Mouse (Mus musculus) MEL-GATA-1-ER (cell line): ENCODE data around the gene Zfp593.

ENCODE experiments used
- DNase-seq: peaks from one replicate; pipeline ENCODE4 v3.0.0-alpha.2; 2012; ENCODE audit warnings: low read depth; ENCODE audit errors: extremely low read depth

Zfp593 gene

DNA sequence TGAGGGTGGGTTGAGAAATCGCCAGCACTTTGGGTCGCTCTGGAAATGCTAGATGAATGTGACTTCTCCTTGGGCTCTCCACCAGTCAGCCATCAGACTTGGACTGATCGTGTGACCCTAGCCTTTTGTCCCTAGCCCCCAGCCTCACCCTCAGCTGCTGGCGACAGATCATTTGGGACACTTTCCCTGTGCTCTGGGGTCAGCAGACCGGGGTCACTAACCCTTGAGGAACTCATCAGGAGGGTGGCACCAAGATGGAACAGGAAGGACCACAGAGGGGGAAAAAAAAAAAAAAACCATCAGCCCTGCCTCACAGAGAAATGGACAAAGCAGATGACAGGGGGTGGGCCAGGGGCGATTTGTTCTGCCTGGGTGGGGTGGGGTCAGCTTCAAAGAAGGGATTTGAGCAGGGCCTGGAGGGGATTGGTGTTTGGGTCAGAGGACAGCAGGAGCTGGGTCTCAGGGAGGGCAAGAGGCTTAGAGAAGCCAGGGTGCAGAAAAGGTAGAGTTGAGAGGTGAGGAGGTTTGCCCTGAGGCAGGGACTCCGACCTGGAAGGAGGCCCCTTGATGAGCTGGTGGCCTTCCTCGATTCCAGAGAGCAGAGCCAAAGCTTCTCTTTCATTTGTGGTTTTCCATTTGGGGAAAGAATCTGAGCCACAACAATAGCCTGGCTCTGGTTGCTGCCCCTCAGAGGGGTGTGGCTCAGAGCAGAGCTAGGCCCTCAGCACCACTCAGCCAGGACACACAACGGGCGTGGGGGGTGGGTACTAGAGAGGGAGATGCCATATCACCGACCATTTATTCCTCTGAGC is 12.0 kb upstream of the Zfp593 start:
- DNase-seq: no peak

DNA sequence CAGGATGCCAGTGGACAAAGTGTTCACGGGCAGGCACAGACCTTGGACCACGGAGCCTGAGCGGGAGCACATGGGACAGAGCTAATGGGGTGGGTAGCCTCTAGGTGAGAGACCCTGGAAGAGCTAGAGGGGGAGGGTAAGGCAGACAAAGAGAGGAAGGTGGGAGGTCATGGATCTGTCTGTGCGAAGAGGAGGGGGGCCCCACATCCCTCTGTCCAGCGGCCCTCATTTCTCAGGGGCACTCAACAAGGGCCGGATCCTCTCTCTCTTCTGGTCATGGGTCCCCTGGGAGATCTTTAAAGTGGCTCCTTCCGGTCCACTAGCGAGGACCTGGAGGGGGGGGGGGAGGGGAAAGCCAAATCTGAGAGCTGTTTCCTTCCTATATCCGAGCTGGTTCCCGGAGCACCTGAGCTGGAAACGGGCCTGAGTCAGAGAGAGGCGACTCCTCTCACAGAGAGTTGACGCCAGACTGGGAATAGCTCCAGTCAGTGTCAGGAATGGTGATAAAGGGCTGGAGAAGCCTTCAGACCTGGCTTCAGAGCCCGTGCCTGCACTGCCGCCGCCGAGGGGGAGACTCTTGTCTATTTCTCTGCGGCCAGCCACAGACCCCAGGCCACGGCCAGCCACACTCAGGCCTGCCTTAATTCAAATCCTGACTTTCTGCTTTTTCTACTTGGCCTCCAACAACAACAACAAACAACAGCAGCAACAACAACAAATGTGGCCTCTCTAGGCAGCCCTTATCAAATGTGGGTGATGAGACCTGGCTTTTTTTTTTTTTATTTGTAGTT is 11.2 kb upstream of the Zfp593 start:
- no peak for DNase-seq

DNA sequence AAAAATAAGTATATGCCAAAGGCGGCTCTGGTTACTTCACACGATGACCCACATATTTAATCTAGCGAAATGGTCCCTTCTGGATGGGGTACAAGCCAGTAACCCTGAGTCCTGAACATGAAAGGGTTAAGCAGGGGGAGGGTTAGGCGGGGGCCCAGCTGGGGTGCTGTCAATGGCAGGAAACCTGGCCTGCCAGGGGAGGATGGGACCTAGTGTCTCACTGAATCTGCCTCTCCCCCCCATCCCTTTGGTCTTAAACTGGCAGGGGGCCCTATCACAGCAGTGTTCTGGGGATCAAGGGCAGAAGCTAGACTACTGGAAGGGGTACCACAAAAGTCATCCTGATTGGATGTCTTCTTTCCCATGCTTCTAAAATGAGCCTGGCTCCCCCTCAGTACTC is 10.5 kb upstream of the Zfp593 start:
- no peak for DNase-seq

DNA sequence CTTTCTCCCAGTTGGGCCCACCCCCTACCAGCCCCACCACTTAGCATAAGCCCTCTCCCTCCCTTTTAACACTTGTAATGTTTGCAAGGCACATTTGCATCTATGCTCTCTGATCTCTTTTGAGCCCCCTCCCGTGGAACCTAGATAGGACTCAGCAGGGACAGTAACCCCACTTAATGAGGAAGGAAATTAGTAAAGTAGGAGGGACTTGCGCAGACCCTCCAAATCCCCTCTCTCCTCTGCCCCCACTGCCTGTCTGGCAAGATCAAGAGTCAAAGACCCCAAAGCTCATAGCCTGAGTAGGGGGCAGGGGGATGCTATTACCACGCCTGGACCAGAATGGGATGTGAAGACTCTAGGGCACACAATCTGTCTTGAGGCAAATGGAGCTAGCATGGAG is 9.4 kb upstream of the Zfp593 start:
- no peak for DNase-seq

DNA sequence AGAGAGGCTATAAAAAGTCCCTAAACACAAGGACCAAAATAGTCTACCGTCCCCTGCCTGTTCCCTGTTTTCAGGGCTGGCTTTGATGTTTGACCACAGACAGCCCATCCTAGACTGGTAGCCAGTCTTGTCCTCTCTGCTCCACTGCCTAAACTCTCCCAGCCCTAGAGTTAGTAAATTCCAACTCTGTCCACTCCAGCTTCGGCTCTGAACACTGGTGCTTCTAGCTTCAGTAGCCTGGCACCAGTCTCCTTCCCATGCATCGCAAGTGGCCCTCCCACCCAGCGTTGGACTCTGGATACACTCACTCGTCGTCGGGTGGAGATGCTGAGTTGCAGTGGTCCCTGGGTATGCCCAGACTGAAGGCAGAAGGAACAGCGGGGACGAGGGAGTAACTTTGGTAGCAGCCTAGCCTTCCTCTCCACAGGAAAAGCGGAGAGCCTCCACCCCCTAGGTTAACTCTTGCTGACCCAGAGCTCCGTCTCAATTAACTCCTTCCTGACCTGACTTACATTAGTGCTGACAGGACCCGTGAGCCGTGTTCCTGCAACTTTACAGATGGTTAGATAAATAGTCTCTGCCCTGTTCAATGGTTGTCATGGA is 8.4 kb upstream of the Zfp593 start, which contains the start of gene Grrp1:
Gene Grrp1, minus strand, starts transcription at position 385 of the 603 bp plus-strand sequence.
- DNase-seq: no peak

DNA sequence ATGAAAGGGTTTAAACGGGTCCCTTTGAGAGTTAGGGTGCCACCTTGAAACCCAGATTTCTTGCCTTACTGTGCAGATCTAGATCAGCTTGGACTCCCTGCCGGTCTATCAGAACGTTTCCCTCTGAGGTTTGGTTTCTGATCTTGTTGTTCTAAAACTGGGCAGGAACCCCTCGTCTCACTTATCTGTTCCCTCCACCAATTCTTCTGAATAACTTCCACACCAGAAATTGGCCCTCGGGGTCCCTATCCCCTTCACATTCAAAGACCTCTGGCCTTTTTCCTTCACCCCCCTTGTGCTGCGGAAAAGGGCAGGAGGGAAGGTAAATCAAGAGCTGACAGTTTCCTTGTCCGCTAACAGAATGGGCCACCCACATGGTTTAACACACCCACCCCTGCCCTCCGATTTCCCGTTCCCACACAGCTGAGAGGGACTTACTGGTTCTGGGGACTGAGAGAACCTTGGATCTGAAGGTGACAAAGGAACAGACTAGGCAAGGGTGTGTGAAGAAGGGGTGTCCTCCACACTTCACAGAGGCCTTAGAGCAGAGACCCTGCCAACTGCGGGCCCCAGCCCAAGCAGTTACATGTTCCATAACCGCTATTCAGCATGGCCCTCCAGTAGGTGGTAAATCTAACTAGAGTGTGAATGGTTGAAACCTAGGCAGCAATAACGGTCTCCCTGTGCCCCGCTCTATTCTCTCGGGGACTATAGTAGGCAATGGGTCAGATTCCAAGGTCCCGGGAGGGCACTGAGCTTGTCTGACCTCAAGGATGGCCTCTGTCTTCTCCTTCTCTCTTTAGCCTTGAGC is 7.7 kb upstream of the Zfp593 start:
- no peak for DNase-seq

DNA sequence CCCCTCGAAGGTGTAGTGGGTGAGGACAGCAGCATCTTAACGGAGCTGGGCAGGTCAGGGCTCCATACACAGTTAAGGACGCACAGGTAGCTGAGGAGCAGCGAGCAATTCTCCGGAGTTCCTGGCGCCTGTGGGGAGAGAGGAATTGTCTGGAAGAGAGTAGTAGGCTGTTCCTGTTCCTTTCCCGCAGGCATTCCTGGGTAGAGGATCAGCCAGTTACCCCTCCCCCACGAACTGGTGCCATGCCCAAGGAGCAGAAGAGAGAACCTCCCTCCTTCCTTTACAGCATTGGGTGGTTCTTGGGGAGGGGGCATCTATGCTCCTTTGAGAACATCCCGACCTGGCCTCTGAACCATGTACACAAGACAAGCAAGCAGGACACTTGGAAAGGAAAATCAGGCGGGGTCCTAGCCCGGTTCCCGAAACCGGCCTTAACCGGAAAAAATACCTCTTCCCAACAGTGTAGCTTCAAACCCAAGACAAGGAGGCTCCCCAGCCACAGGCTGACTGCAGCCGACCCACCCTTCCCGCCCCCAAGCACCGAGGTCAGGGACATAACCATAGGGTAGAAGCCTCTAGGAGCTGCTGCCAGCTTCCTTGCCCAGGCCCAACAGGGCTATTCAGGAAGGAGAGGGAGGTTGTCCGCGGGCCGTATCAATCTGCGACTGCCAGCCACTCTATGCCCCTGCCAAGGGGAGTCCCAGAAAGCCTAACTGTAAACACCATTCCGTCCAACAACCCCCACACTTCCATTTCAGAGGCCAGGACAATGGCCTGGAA is 6.9 kb upstream of the Zfp593 start:
- no peak for DNase-seq

DNA sequence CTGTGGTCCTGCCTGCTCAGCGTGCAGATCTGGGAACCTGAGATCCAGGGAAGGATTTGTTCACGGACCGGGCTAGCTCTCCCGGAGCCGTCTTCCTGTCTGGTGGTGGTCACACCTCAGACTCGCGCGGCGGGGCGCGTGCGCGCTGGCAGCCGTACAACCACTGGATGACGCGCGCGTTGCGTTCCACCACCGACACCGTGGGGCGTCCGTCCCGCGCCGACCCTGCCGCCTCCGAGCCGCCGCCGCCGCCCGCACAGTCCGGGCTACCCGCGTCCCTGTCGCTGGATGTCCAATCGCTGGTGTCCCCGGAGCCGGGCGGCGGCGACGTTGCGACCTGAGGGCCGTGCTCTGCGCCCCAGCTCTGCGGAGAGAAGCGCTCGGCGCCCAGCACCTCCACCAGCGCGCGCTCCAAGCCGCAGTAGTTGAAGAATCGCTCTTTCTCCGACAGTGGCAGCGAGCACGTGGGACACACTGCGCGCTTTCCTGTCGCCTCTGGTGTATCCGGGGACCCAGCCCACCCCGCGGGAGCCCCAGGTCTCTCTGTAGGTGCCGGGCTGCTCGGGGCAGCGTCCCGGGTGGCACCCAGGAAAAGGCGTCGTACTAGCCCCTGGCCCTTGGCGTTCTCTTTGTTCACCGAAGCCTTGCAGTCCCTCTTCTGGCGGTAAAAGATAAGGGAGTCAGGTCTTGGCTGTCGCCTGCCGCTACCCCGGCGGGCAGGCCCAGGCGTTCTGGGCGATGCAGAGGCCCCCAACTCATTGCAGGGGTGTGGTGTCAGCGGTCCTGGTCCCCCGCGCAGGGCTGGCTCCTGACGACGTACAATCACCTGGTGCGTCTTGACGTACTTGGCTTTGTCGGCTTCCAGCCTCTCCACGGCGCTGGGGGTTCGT is 6.1 kb upstream of the Zfp593 start:
- no peak for DNase-seq

DNA sequence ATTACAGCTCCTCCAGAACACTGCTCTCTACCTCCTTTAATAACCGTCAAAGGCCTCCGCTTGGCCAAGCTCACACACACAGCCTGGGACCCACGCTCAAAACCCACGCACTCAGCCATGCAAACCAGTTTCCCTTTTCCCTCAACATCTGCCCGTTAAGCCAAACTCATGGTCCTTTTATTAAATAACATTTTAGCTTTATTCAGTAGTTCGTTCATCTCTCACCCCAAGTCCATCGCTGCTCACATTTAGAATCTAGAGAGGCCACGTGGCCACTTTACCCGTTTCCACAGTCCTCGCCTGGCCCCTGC is 5.5 kb upstream of the Zfp593 start:
- no peak for DNase-seq

DNA sequence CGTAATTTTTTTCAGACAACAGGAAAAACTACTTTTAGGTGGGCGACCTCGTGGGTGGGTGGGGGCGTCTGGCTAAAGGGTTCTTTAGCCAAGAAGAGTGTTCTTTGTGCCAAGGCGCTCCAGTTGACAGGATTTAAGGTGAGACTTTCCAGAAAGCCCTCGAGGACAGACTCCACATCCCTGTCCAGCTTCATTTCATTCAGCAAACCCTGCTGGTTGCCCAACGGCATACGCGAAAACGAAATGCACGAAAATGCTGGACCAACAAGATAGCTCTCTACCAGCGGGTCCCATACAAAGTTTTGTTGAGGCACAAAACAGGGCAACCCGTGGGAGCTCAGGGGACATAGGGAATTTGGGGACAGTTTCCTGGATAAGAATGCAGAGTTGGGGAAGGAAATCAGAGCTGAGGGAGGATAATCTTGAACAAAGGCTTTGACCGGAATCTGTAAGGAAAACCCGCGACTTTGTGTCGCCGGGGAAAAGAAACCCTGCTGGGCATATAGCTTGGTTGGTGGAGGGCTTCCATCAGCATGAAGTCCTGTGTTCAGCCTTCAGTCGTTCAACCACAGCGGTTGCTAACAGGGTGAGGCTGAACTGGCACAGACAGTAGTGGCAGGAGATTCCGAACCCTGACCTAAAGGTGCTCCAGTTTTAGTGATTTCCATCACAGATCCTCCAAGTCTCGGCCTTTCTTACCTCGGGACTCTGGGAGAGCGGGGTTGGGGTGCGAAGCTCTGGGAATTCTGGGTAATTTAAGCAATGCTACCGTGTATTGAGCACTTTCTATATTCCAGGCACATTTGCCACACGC is 4.9 kb upstream of the Zfp593 start:
- no peak for DNase-seq

DNA sequence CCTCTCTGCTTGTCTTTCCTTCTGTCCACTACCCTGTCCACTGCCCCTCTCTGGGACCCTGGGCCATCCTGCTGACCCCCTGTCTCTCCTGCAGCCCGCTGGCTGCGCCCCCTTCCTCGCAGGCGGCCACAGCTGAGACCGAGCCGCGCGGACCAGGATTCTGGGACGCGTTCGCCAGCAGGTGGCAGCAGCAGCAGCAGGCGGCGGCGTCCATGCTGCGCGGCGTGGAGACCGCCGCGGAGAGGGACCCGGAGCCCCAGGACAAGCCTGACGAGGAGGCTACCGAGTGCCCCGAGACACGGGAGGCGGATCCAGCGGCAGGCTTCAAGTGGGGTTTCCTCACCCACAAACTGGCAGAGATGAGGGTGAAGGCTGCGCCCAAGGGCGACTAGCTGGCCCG is 4.3 kb upstream of the Zfp593 start:
- DNase-seq: no peak

DNA sequence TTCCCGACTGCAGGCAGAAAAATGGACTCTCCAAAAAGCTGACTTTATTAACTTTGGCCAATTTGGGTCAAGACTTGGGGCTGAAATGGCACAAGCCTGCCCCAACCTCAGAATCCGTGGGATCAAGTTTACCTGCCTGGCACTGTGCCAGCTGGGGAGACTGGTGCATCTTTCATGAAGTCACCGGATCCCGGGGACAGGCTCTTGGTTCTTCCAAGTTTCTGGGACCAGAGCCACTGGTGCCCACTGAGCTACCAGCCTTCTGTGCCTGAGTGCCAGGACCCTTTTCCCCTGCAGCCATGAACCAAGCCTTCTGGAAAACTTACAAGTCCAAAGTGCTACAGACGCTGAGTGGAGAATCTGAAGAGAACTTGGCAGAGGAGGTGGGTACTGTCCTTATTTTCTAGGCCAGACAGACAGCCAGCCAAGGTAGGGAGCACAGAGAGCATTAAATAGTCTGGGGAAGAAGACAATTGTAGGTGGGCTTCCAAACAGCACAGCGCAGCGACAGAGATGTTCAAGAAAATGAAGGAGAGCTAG is 1.4 kb upstream of the Zfp593 start, which contains the start of gene Gm30191:
Gene Gm30191, plus strand, starts transcription at position 217 of the 540 bp plus-strand sequence.
- DNase-seq: no peak

DNA sequence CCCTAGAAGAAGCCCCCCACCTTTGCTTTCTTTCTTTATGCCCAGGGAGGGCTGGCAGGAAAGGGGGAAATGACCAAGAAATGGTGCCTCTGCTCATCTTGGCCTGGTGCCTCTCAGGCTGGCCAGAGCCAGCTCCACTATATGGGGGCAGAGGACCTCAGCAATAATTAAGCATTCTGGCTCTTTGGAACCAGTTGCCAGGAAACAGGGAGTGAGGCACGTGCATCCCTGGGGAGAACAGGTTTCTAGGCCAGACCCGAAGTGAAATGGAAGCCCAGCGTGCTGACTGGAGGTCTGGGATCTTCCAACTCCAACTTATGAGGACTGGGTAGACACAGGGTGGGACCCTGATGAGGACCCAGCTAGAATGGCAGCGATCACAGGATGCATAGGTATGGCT is 864 bp upstream of the Zfp593 start:
- no peak for DNase-seq

DNA sequence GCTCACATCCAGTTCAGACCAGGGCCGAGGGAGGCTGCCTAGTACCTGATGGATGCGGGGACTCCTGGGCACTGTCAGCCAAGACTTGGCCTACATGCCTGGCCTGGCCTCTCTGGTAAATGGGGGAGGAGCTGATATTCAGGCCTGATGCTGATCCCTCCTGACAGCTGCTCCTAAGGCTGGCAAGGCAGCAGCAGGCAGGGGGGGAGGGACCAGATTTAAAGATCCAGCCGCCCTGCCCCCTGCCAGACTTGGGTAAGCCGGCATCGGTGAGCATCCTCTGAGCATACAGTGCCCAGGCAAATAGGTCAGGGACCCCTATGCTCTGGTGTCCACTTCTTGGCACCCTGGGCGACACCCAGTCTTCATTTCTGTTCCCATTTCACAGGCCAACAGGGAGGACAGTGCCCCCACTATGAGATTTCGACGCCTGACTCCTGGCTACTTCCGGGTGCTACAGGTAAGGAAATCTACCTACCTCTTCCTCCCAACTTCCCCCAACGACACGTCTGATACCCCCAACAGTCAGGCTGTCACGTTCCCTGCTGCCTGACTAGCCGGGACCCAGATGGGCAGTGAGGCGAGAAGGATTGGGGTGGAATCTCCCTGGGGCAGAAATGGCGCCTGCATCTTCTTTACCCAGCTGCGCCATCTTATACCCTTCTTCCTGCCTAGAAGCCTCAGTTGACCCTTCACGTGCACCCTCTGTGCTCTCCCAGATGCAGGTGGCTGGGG is 1.7 kb downstream of the Zfp593 start, which contains the start of gene E130218I03Rik:
Gene E130218I03Rik, plus strand, starts transcription at position 147 of the 735 bp plus-strand sequence.
- no peak for DNase-seq

DNA sequence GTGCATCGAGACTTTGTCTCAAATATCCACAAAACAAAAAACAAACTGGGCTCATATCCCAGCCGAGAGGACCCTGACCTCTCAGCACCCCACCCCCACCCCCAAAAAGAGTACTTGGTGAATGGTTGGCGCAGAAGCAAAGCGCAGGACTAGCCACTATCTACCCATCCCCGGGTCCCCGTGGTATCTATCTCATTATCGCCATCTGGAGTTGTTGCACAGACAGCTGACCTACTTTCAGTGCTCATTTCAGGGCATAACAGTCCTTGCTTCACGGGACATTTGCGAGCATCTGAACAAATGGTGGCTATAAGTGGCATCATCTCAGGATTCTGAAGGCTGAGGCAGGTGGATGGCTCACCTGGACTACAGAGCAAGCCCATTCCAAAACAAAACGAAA is 6.7 kb downstream of the Zfp593 start:
- DNase-seq: no peak

DNA sequence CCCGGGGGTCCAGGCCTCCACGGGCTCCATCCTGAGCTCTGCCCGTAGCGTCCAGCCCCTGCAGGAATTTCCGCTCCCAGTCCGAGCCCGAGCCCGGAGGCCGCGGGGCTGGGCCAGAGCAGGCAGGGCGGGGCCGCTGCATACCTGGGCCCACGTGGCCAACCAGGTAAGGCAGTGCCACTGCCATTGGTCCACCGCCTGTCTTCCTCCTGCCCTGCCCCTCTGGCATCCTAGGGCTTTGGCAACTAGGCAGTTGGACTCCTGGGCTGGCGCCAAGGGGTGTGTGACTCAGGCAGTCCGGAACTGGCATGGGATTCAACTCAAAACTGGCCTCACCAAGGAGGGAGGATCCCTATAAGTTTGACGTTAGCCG is 7.1 kb downstream of the Zfp593 start, which contains the start of gene Cnksr1:
Gene Cnksr1, minus strand, starts transcription at position 121 of the 373 bp plus-strand sequence.
- DNase-seq: no peak

DNA sequence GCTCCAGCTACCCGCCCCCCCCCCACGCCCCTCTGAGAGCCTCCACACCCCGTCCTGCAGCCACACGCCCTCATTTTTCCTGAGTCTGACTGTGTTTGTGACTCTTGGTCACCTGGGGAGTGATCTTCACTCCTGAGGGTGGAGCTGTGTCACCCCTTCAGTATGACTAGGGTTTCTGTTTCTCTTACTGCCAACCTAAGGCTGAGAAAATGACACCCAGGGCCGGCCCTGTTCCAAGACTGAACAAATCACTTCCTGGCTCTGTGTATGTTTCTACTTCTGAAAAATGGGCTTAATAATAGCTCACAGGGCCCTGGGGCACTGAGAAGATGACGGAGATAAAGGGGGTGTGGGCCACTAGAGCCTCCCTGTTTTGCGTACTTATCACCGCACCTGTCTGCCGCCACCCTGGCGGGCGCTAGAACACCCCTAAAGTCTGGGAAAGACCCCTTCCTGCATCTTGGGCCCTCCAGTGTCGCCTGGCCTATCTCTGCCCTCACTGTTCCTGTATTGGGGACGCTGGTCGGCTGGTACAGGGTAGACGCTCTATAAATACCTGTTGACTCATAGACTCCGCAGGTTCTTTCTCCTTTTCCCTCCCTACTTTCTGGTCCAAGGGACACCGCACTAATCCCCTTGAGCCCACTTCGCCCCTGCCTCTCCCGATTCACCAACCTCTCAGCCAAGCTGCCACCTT is 7.7 kb downstream of the Zfp593 start:
- no peak for DNase-seq
